Mouse (Mus musculus) hindbrain, embryonic 13.5 days (tissue): ENCODE results near the gene Kcnip4. TPM values are rescaled to one million over a fixed set of nuclear protein-coding genes. Genes with fewer than 3 reads are reported as not detected.

Experiments used
- ATAC-seq: fragments of 200-750 bp; cut with Nextera tagmentation; 2 replicates; pipeline ENCODE4 v1.8.0; 2017; ENCODE audit warnings: moderate TSS enrichment; ENCODE audit not compliant: low FRiP score
- H3K27ac ChIP-seq: fragments of 300-500 bp; sonication (generic); 2 replicates; pipeline ENCODE4 v1.5.1; 2015; ENCODE audit warnings: inconsistent platforms, mild to moderate bottlenecking, moderate library complexity
- H3K27me3 ChIP-seq: fragments of 300-500 bp; sonication (generic); 2 replicates; pipeline ENCODE4 v1.6.1; 2015; ENCODE audit warnings: mild to moderate bottlenecking, inconsistent platforms
- H3K36me3 ChIP-seq: fragments of 300-500 bp; sonication (generic); 2 replicates; pipeline ENCODE4 v1.6.1; 2015; ENCODE audit warnings: mild to moderate bottlenecking, inconsistent platforms
- H3K4me1 ChIP-seq: fragments of 300-500 bp; sonication (generic); replicated peaks from 2 replicates; pipeline ENCODE4 v1.6.1; 2015; ENCODE audit warnings: inconsistent platforms
- H3K4me2 ChIP-seq: fragments of 300-500 bp; sonication (generic); 2 replicates; pipeline ENCODE4 v1.6.1; 2015; ENCODE audit warnings: inconsistent platforms, mild to moderate bottlenecking, moderate library complexity
- H3K4me3 ChIP-seq: fragments of 300-500 bp; sonication (generic); 2 replicates; pipeline ENCODE4 v1.5.1; 2015; ENCODE audit warnings: mild to moderate bottlenecking, inconsistent platforms
- H3K9ac ChIP-seq: fragments of 300-500 bp; sonication (generic); 2 replicates; pipeline ENCODE4 v1.6.1; 2015; ENCODE audit warnings: mild to moderate bottlenecking, inconsistent platforms
- H3K9me3 ChIP-seq: fragments of 300-500 bp; sonication (generic); 2 replicates; pipeline ENCODE4 v1.6.1; 2016; ENCODE audit warnings: inconsistent platforms
- WGBS: fragments of 180-500 bp; shearing (Covaris S2); methylation state at CpG from one replicate; pipeline ENCODE4 v1.1.7; 2015; 5-methylcytosine and 5-hydroxymethylcytosine counted together
- polyA plus RNA-seq: library from polyadenylated mRNA; unstranded; fragments of >200 nt; fragmentation: Nextera tagmentation; extraction: Ambion mirVana; gene quantifications from 2 replicates; pipeline ENCODE4 v1.2.1, GENCODE M21; 2015

The Kcnip4 gene
- polyA plus RNA-seq, 1 experiment from 2014 or later: 11.1 TPM

DNA sequence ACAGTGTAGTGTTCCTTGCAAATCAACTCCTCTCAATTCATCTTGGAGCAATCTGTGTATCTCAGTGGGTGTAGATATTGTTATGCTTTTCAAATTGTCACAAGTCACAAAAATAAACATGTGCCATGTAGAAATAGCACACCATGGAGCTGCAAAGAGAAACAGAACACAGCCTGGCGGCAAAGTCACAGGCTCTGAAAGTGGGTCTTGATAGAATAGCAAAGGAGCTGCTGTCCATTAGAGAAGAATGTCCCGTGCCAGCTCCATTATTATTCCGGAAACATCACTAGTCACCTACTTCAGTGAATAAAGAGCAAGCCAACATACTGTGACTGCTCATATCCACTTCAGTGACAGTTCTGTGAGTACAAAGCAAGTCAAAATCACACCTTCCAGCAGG lies 232.9 kb downstream of the Kcnip4 start:
- no peaks in the 10 kb centered on the region for H3K36me3 ChIP-seq
- H3K9me3 ChIP-seq: no peaks in the 10 kb centered on the region
- WGBS: 77% methylated on average over 3 of the region's 3 CpGs
- no peaks in the 10 kb centered on the region for H3K4me1 ChIP-seq
- no peak overlapping the region for H3K27ac ChIP-seq
- H3K4me2 ChIP-seq: no peak overlapping the region
- no peak for ATAC-seq
- no peaks in the 10 kb centered on the region for H3K27me3 ChIP-seq
- no peak overlapping the region for H3K9ac ChIP-seq
- H3K4me3 ChIP-seq: no peak overlapping the region

- Histone ChIP-seq H3K27me3 (no peaks in the 10 kb centered on the region), H3K36me3 (no peaks in the 10 kb centered on the region), H3K9me3 (no peaks in the 10 kb centered on the region), H3K4me2 (peak overlapping the region; percentile 51), H3K9ac (peak overlapping the region; percentile 46), H3K4me1 (peaks cover 13% of the 10 kb centered on the region), H3K4me3 (peak overlapping the region; percentile 22), H3K27ac (no peak overlapping the region)
- peak; percentile 49; the same call in 1 of the 2 replicates for ATAC-seq
- 30% methylated on average over 12 of the region's 12 CpGs for WGBS
Measured at GRCm38 (mm10) chr5:49285455-49286135, 239.1 kb downstream of the Kcnip4 start.

DNA sequence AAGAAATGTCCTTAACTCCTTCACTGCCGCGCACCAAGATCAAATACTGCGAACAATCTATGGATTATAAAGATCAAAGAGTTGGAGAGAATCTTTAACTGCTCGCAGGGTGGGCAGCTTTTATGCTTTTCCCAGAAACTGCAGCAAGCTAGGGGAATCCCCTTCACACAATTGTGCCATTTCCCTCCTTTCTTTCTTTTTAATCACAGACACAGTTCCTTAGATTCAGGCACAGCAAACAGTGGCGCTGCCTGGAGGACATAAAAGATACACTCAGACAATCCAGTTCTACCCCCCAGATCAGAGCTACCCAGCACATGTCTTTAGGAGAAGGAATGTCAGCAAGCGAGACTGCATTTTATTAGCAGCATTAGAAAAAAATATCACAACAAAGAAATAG lies 239.9 kb downstream of the Kcnip4 start:
- whole genome bisulfite sequencing: 42% methylated on average over 6 of the region's 6 CpGs
- no peak for ATAC-seq
- Histone ChIP-seq H3K9ac (no peak overlapping the region; the same call in 1 of the 2 replicates), H3K4me3 (peak overlapping the region; percentile 22; the same call in 1 of the 2 replicates), H3K9me3 (no peaks in the 10 kb centered on the region), H3K36me3 (no peaks in the 10 kb centered on the region), H3K27me3 (no peaks in the 10 kb centered on the region), H3K4me2 (peak overlapping the region; percentile 51), H3K27ac (no peak overlapping the region), H3K4me1 (peaks cover 13% of the 10 kb centered on the region)

GRCm38 (mm10) chr5:49283403-49283802 lies 241.3 kb downstream of the Kcnip4 start:
- WGBS: 82% methylated on average over 5 of the region's 5 CpGs
- no peak for ATAC-seq
- peaks cover 13% of the 10 kb centered on the region for H3K4me1 ChIP-seq

DNA sequence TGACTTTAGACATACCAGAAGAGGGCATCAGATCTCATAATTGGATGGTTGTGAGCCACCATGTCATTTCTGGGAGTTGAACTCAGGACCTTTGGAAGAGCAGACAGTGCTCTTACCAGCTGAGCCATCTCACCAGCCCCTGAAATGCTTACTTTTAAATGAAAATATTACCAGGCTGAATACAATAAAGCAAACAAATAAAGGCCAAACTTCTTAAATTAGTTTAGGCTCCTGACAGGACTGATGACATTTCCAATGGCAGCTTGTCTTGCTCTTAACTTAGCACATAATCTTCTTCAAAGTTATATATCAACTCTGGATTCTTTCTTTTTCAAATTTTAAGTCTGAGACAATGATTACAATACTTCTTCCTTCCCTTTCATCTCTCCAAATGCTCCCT lies 252.8 kb downstream of the Kcnip4 start:
- H3K27me3 ChIP-seq: no peaks in the 10 kb centered on the region
- H3K36me3 ChIP-seq: no peaks in the 10 kb centered on the region
- H3K9ac ChIP-seq: no peak overlapping the region
- H3K4me2 ChIP-seq: no peak overlapping the region
- ATAC-seq: no peak
- H3K4me3 ChIP-seq: no peak overlapping the region
- H3K4me1 ChIP-seq: no peaks in the 10 kb centered on the region
- H3K27ac ChIP-seq: no peak overlapping the region
- no peaks in the 10 kb centered on the region for H3K9me3 ChIP-seq

More at GRCm38 (mm10) chr5:49283403-49283802, 241.3 kb downstream of the Kcnip4 start:
- H3K4me3 ChIP-seq: no peak overlapping the region
- H3K9me3 ChIP-seq: no peaks in the 10 kb centered on the region
- H3K9ac ChIP-seq: no peak overlapping the region
- no peak overlapping the region for H3K4me2 ChIP-seq
- no peak overlapping the region for H3K27ac ChIP-seq
- H3K27me3 ChIP-seq: no peaks in the 10 kb centered on the region
- H3K36me3 ChIP-seq: no peaks in the 10 kb centered on the region

- no peak overlapping the region for H3K4me3 ChIP-seq
- ATAC-seq: no peak
- no peak overlapping the region for H3K9ac ChIP-seq
- H3K9me3 ChIP-seq: no peaks in the 10 kb centered on the region
- no peaks in the 10 kb centered on the region for H3K36me3 ChIP-seq
- 90% methylated on average over 8 of the region's 8 CpGs for WGBS
- no peaks in the 10 kb centered on the region for H3K4me1 ChIP-seq
- no peaks in the 10 kb centered on the region for H3K27me3 ChIP-seq
- no peak overlapping the region for H3K4me2 ChIP-seq
- H3K27ac ChIP-seq: no peak overlapping the region
Measured at GRCm38 (mm10) chr5:49268807-49269206, 255.9 kb downstream of the Kcnip4 start.

DNA sequence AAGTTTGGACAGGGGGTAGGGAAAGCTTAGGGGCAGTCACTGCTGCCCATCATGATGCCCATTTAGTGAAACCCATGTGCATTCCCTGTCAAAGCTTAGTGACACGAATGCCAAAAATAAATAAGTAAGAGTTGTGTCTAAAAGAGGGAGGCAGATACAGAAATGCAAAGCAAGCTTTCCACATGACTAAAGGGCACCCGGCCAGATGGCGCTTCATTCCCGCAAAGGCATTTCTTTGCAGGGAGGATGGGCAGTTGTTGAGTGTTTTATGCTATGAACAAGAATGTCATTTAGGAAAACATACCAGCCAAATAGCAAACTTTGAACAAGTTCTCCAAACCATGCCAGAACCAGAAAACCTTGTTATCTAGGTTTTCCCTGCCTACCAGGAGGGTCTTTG lies 265.4 kb downstream of the Kcnip4 start:
- Histone ChIP-seq H3K27me3 (no peaks in the 10 kb centered on the region), H3K9ac (no peak overlapping the region), H3K36me3 (no peaks in the 10 kb centered on the region), H3K4me1 (no peaks in the 10 kb centered on the region), H3K4me3 (no peak overlapping the region), H3K9me3 (no peaks in the 10 kb centered on the region), H3K4me2 (no peak overlapping the region), H3K27ac (no peak overlapping the region)
- no peak for ATAC-seq
- WGBS: 83% methylated on average over 4 of the region's 4 CpGs

- Histone ChIP-seq H3K36me3 (no peaks in the 10 kb centered on the region), H3K27ac (no peak overlapping the region), H3K4me2 (no peak overlapping the region), H3K4me3 (no peak overlapping the region), H3K9ac (no peak overlapping the region), H3K9me3 (no peaks in the 10 kb centered on the region), H3K27me3 (no peaks in the 10 kb centered on the region), H3K4me1 (no peaks in the 10 kb centered on the region)
- no peak for ATAC-seq
- WGBS: 84% methylated on average over 3 of the region's 3 CpGs
Measured at GRCm38 (mm10) chr5:49256850-49257249, 267.9 kb downstream of the Kcnip4 start.

GRCm38 (mm10) chr5:49255983-49256382 lies 268.7 kb downstream of the Kcnip4 start:
- Histone ChIP-seq H3K9me3 (no peaks in the 10 kb centered on the region), H3K9ac (no peak overlapping the region), H3K27me3 (no peaks in the 10 kb centered on the region), H3K4me1 (no peaks in the 10 kb centered on the region), H3K4me3 (no peak overlapping the region), H3K4me2 (no peak overlapping the region), H3K27ac (no peak overlapping the region), H3K36me3 (no peaks in the 10 kb centered on the region)
- WGBS: 81% methylated on average over 4 of the region's 4 CpGs
- ATAC-seq: no peak

GRCm38 (mm10) chr5:49247081-49247480 lies 277.6 kb downstream of the Kcnip4 start:
- H3K4me2 ChIP-seq: no peak overlapping the region
- no peaks in the 10 kb centered on the region for H3K4me1 ChIP-seq
- no peak overlapping the region for H3K4me3 ChIP-seq
- ATAC-seq: no peak
- no peaks in the 10 kb centered on the region for H3K36me3 ChIP-seq
- no peaks in the 10 kb centered on the region for H3K9me3 ChIP-seq
- no peaks in the 10 kb centered on the region for H3K27me3 ChIP-seq
- 76% methylated on average over 2 of the region's 2 CpGs for WGBS
- H3K27ac ChIP-seq: no peak overlapping the region
- no peak overlapping the region for H3K9ac ChIP-seq

DNA sequence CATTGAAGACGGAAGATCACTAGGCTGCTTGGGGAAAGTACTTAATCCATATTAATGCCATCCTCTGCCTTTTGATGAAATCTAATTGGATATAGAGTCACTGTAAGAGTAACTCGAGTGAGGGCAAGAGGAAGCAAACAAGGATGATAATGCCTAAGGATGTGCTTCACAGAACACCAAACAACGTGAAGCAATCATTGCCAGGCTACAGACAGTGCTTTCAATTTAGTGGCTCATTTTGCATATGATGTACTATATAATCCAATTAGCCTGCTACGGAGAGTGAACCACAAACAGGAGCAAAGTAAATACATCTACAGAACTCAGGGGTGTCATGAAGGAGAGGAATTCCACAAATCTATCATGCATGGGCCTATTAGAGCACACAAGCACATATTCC lies 280.3 kb downstream of the Kcnip4 start:
- Histone ChIP-seq H3K27me3 (no peaks in the 10 kb centered on the region), H3K4me1 (no peaks in the 10 kb centered on the region), H3K9ac (no peak overlapping the region), H3K4me2 (no peak overlapping the region), H3K27ac (no peak overlapping the region), H3K9me3 (no peaks in the 10 kb centered on the region), H3K36me3 (no peaks in the 10 kb centered on the region), H3K4me3 (no peak overlapping the region)
- peak; percentile 63 for ATAC-seq
- WGBS: 60% methylated on average over 4 of the region's 4 CpGs

DNA sequence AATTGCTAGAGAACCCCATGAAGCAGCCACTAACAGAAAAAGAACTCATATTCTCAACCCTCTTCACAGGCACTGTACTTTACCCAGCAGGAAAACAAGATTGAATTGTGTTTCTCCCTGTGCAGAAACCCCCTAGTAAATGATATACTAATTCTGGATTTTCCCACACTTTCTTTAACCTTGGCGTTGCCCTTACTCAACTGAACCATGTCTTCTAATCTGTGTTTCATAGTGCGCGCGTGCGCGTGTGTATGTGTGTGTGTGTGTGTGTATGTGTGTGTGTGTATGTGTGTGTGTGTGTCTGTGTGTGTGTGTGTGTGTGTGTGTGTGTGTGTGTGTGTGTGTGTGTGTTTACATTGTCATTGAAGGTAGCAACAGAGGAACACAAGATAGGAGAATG lies 283.0 kb downstream of the Kcnip4 start:
- no peaks in the 10 kb centered on the region for H3K4me1 ChIP-seq
- no peak for ATAC-seq
- WGBS: 96% methylated on average over 6 of the region's 6 CpGs

GRCm38 (mm10) chr5:49201164-49201756 lies 323.4 kb downstream of the Kcnip4 start:
- WGBS: 49% methylated on average over 4 of the region's 4 CpGs
- Histone ChIP-seq H3K27ac (no peak overlapping the region), H3K4me2 (no peak overlapping the region), H3K36me3 (no peaks in the 10 kb centered on the region), H3K4me1 (no peaks in the 10 kb centered on the region), H3K9ac (no peak overlapping the region), H3K27me3 (no peaks in the 10 kb centered on the region), H3K9me3 (no peaks in the 10 kb centered on the region), H3K4me3 (no peak overlapping the region)
- ATAC-seq: no peak

More for the DNA sequence above, 283.0 kb downstream of the Kcnip4 start:
- no peak overlapping the region for H3K9ac ChIP-seq
- H3K9me3 ChIP-seq: no peaks in the 10 kb centered on the region
- H3K4me3 ChIP-seq: no peak overlapping the region
- H3K27ac ChIP-seq: no peak overlapping the region
- H3K4me2 ChIP-seq: no peak overlapping the region
- H3K36me3 ChIP-seq: no peaks in the 10 kb centered on the region
- no peaks in the 10 kb centered on the region for H3K27me3 ChIP-seq
